Mouse (Mus musculus) layer of hippocampus, postnatal 10 days (tissue): Measurements from ENCODE around the gene Crb1. TPM values are rescaled to one million over a fixed set of nuclear protein-coding genes. Genes with fewer than 3 reads are reported as not detected.

Experiments
- DNase-seq, 2 experiments: peaks; one replicate each; pipeline ENCODE4 v3.0.0; 2021; ENCODE audit warnings: low spot score in 2 of 2
- total RNA-seq, 2 experiments: library from RNA; stranded (reverse); gene quantifications; 2 replicates each; pipeline ENCODE4 v1.2.3; 2021

Crb1 gene
- total RNA-seq, 2 experiments from 2014 or later = 0.89 to 1.1 TPM

- no peak for DNase-seq
These were observed 152.5 kb downstream of the Crb1 start for GRCm38 (mm10) chr1:139224309-139224949.

- DNase-seq = no peak
These were observed 153.1 kb downstream of the Crb1 start for GRCm38 (mm10) chr1:139223804-139224203.

GRCm38 (mm10) chr1:139215311-139215710 lies 161.6 kb downstream of the Crb1 start:
- DNase-seq = no peak

- no peak for DNase-seq
These were observed 166.4 kb downstream of the Crb1 start for GRCm38 (mm10) chr1:139210505-139210904.

- peak in 1 of 2 experiments; percentile 31 for DNase-seq
These were observed 167.1 kb downstream of the Crb1 start for GRCm38 (mm10) chr1:139209796-139210195.

- DNase-seq = no peak
These were observed 170.6 kb downstream of the Crb1 start for GRCm38 (mm10) chr1:139206259-139206658.

GRCm38 (mm10) chr1:139203026-139203425 lies 173.9 kb downstream of the Crb1 start:
- no peak for DNase-seq

- DNase-seq = no peak
These were observed 182.4 kb downstream of the Crb1 start for GRCm38 (mm10) chr1:139194428-139195028.

- DNase-seq = no peak
These were observed 182.9 kb downstream of the Crb1 start for GRCm38 (mm10) chr1:139194011-139194410.

GRCm38 (mm10) chr1:139192635-139193034 lies 184.3 kb downstream of the Crb1 start:
- DNase-seq = no peak

- DNase-seq = no peak
These were observed 196.3 kb downstream of the Crb1 start for GRCm38 (mm10) chr1:139180481-139181149.

GRCm38 (mm10) chr1:139179707-139180106 lies 197.2 kb downstream of the Crb1 start:
- DNase-seq = no peak

- no peak for DNase-seq
These were observed 202.7 kb downstream of the Crb1 start for GRCm38 (mm10) chr1:139174058-139174832.

- peak; percentile 26 to 30 for DNase-seq
These were observed 214.1 kb downstream of the Crb1 start for GRCm38 (mm10) chr1:139162814-139163213.

GRCm38 (mm10) chr1:139161619-139162018 lies 215.3 kb downstream of the Crb1 start:
- no peak for DNase-seq

- DNase-seq = no peak
These were observed 220.5 kb downstream of the Crb1 start for GRCm38 (mm10) chr1:139156397-139156796.

GRCm38 (mm10) chr1:139153493-139153892 lies 223.4 kb downstream of the Crb1 start:
- no peak for DNase-seq

GRCm38 (mm10) chr1:139153006-139153405 lies 223.9 kb downstream of the Crb1 start:
- no peak for DNase-seq
